Mouse (Mus musculus): ENCODE results near the gene Amz1.
A peak's percentile ranks its signal among the peaks of the same experiment; 100 is the strongest.

The Amz1 gene

GRCm38 (mm10) chr5:140726062-140726839, 2.3 kb downstream of the Amz1 start:
- peak; percentile 31 for DNase-seq (ENCODE audit: low read depth)

- DNase-seq (ENCODE audit: low read depth), result no peak
These were observed 3.2 kb downstream of the Amz1 start for GRCm38 (mm10) chr5:140726946-140727740.

DNA sequence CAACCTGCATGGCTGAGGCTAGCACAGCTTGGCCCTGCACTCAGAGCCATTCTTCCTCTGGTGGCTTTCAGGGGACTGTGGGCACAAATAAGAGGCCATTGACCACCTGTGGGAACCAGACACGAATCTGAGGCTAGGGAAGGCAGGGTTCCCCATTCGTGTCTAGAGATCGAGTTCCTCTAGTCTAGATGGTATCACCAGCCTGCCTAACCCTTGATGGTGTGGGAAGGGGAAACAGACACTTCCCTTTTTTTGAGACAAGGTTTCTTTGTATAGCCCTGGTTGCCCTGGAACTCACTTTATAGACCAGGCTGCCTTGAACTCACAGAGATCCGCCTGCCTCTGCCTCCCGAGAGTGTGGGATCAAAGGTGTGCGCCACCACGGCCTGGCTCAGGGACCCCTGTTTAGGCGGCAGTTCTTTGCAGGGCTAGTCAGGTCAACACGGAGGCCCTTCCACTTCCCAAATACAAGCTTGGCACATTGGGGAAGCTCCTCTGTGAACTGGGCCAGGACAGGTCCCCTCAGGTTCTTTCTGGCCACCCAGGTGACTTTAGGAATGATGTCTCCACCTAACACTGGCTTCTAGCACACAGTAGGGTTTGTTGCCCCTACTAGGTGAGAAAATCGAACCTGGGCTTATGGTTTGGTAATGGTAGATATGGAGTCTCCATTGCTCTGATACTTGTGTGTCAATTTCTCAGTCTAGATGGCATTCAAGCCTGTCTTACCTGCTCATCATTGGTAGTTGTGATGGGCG, 7.3 kb downstream of the Amz1 start:
- no peak for DNase-seq (ENCODE audit: low read depth)

DNA sequence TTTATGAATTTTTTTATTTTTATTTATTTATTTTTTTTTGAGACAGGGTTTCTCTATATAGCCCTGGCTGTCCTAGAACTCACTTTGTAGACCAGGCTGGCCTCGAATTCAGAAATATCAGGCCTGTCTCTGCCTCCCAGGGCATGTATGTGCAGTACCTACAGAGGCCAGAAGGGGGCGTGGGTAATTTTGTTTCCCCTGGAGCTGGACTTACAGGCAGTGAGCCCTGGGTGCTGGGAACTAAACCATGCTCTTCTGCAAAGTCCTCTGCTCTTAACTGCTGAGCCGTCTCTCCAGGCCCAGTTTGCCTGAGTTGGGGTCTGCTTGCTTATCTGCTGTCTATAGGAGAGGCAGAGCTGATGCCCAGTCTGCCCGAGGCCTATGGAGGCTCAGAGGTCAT, 8.3 kb downstream of the Amz1 start:
- peak; percentile 29 for DNase-seq (ENCODE audit: low read depth)

GRCm38 (mm10) chr5:140733336-140733735, 9.4 kb downstream of the Amz1 start:
- no peak for DNase-seq (ENCODE audit: low read depth)

GRCm38 (mm10) chr5:140735297-140735696, 11.4 kb downstream of the Amz1 start:
- DNase-seq (ENCODE audit: low read depth), result no peak

DNA sequence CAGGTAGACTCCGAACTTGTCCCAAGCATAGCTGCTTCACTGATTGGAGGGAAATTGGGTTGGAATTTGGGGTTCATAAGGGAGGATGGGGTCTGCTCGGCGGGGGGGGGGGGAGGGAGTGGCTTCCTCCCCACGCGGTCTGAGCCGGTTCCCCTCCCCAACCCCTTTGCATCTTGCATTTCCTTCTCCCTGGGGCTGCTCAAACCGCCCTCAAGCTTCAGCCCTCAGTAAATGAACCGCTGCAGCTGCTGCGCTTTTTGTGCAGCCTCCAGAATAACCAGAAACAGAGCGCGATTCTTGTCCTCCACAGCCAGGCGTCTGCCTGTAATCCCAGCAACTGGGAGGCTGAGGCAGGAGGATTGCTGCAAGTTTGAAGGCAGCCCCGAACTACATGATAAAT, 12.2 kb downstream of the Amz1 start:
- no peak for DNase-seq (ENCODE audit: low read depth)

DNA sequence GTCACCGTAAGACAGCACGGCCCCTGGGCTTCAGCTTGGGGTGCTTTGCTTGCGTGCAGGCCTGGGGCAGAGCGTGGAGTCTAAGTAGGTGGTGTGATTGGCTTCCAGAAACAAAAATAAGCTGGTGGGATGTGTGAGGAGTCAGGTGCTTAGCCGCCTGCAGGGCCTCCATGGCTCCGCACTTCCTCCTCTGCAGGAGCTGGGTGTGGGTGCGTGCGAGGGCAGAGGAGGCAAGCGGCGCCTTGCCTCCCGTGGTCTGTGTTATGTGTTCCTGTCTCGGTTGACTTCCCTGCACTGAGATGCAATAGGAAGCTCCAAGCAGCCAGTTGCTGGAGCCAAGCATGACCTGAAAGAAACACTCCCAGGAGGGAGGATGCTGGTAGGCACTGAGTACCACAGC, 15.9 kb downstream of the Amz1 start:
- DNase-seq (ENCODE audit: low read depth), result no peak

GRCm38 (mm10) chr5:140741040-140741439, 17.1 kb downstream of the Amz1 start:
- DNase-seq (ENCODE audit: low read depth), result no peak

- DNase-seq (ENCODE audit: low read depth), result peak; percentile 57
These were observed 17.9 kb downstream of the Amz1 start for GRCm38 (mm10) chr5:140741877-140742276.

GRCm38 (mm10) chr5:140743706-140744131, 19.8 kb downstream of the Amz1 start:
- peak; percentile 31 for DNase-seq (ENCODE audit: low read depth)

- DNase-seq (ENCODE audit: low read depth), result peak; percentile 20
These were observed 24.5 kb downstream of the Amz1 start for GRCm38 (mm10) chr5:140748425-140748824.

- peak; percentile 89 for DNase-seq (ENCODE audit: low read depth)
These were observed 25.3 kb downstream of the Amz1 start for GRCm38 (mm10) chr5:140749062-140749875.

DNA sequence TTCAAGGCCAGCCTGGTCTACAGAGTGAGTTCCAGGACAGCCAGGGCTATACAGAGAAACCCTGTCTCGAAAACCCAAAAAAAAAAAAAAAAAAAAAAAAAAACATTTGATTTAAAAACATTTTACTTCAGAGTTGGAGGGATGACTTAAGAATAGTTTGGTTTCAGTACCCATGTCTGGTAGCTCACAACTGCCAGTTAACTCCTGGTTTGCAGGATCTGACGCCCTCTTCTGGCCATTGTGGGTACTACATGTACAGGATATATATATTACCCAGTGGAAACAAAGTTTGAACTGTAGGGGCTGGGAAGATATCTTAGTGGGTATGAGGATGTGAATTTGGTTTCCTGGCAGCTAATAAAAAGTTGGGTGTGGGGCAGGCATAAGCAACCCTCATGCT, 27.0 kb downstream of the Amz1 start:
- peak; percentile 57 for DNase-seq (ENCODE audit: low read depth)

DNA sequence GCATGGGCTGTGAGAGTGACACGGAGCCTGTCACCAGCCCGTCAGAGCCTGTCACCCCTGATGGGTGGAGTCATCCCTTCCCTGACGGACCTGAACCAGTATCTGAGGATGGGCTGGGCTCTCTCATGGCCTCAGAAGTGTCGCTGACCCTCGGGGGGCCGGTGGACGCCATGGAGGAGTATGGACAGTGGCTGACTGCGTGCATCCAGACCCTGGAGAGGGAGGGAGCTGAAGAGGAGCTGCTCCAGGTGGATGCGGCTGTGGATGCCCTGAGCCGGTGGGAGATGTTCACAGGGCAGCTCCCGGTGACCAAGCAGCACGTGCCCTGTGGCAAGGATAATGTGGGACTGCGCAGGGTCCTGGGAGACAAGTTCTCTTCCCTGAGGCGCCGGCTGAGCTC, 28.1 kb downstream of the Amz1 start:
- DNase-seq (ENCODE audit: low read depth), result no peak

- DNase-seq (ENCODE audit: low read depth), result peak; percentile 36
These were observed 28.7 kb downstream of the Amz1 start for GRCm38 (mm10) chr5:140752639-140753038.

GRCm38 (mm10) chr5:140753223-140753622, 29.3 kb downstream of the Amz1 start:
- no peak for DNase-seq (ENCODE audit: low read depth)

DNA sequence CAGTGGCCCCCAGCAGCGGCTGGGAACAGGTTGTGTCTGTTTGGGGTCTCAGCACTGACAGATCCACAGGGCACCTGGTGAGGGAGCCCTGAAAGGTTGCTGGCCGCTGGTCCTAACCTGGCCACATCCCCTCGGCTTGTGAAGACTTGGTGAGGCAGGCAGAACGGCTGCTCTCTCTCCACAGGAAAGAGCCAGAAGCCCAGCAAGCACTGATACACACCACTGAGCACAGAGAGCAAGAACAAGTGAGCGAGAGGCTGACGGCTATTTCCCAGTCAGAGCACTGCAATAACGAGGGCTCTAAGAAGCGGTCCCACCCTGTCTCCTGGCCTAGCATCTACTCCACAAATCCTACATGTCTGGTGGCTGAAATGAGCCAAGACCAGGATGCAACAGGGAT, 34.9 kb downstream of the Amz1 start:
- no peak for DNase-seq (ENCODE audit: low read depth)

DNA sequence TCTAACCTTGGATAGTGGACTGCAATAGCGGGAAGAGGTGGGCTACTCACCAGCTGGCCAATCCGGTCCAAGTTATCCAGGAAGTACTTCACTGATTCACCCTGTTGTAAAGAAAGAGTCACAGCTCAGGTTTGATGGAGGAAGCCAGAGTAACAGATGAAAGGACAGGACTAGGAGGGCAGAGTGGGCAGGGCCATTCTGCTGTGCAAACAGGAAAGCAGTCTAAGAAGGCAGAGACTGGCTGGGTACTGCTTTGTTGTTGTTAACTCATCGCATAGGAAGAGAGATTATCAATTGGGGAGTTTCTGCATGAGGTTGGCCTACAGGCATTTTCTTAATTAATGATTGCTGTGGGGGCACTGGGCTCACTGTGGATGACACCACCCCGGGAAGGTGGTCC, 38.6 kb downstream of the Amz1 start:
- no peak for DNase-seq (ENCODE audit: low read depth)

- DNase-seq (ENCODE audit: low read depth), result no peak
These were observed 41.1 kb downstream of the Amz1 start for GRCm38 (mm10) chr5:140764921-140765613.

DNA sequence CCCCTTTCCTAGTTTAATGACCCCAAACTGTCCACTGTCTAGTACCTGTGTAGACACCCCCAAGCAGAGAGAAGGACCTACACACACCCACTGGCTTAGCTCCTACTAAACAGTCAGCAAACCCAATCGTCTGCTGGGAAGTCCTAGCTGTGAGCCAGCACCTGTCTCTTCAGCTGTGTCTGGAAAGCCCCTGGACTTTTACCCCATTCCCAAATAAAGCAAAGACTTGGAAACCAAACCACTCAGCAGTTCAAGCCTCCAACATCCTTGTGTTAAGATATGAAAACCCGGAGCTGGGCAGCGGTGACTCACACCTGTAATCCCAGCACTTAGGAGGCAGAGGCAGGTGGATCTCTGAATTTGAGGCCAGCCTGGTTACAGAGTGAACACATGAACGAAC, 42.6 kb downstream of the Amz1 start:
- DNase-seq (ENCODE audit: low read depth), result no peak

Measured in NIH3T3 (cell line).